Mouse (Mus musculus) hindbrain, postnatal 0 days (tissue): ENCODE data around the gene Glipr1. TPM values are rescaled to one million over a fixed set of nuclear protein-coding genes. Genes with fewer than 3 reads are reported as not detected.

Source experiments
- ATAC-seq: fragments of 200-750 bp; cut with Nextera tagmentation; 2 replicates; pipeline ENCODE4 v1.8.0; 2017; ENCODE audit warnings: mild to moderate bottlenecking, moderate TSS enrichment, moderate library complexity
- DNase-seq: peaks from one replicate; pipeline ENCODE4 v3.0.0-alpha.2; 2015; ENCODE audit warnings: low spot score
- H3K27ac ChIP-seq: fragments of 300-500 bp; sonication (generic); 2 replicates; pipeline ENCODE4 v1.5.1; 2014; ENCODE audit warnings: mild to moderate bottlenecking
- H3K27me3 ChIP-seq: fragments of 300-500 bp; sonication (generic); 2 replicates; pipeline ENCODE4 v1.6.1; 2014; ENCODE audit warnings: low read length, mixed read lengths; ENCODE audit not compliant: insufficient read depth
- H3K36me3 ChIP-seq: fragments of 300-500 bp; sonication (generic); 2 replicates; pipeline ENCODE4 v1.6.1; 2014; ENCODE audit warnings: low read length, mixed read lengths; ENCODE audit not compliant: insufficient read depth
- H3K4me1 ChIP-seq: fragments of 300-500 bp; sonication (generic); 2 replicates; pipeline ENCODE4 v1.6.1; 2014; ENCODE audit warnings: antibody characterized with exemption, low read length, mixed read lengths; ENCODE audit not compliant: insufficient read depth
- H3K4me2 ChIP-seq: fragments of 300-500 bp; sonication (generic); 2 replicates; pipeline ENCODE4 v1.6.1; 2014; ENCODE audit warnings: low read depth, mild to moderate bottlenecking, low read length, moderate library complexity, mixed read lengths
- H3K4me3 ChIP-seq: fragments of 300-500 bp; sonication (generic); 2 replicates; pipeline ENCODE4 v1.5.1; 2014; ENCODE audit warnings: low read length
- H3K9ac ChIP-seq: fragments of 300-500 bp; sonication (generic); replicated peaks from 2 replicates; pipeline ENCODE4 v1.6.1; 2014; ENCODE audit warnings: mild to moderate bottlenecking, low read length, moderate library complexity, mixed read lengths
- H3K9me3 ChIP-seq: fragments of 300-500 bp; sonication (generic); 2 replicates; pipeline ENCODE4 v1.6.1; 2016; ENCODE audit warnings: low read length, mixed read lengths
- CTCF ChIP-seq: IDR thresholded peaks from 2 replicates; pipeline ENCODE4 v1.5.1; 2016; ENCODE audit warnings: antibody characterized with exemption, control low read depth, low read depth
- WGBS: fragments of 180-500 bp; shearing (Covaris S2); extraction: QIAGEN DNeasy Blood & Tissue Kit; methylation state at CpG from one replicate; pipeline ENCODE4 v1.1.7; 2014; 5-methylcytosine and 5-hydroxymethylcytosine counted together
- polyA plus RNA-seq: library from polyadenylated mRNA; unstranded; fragments of >200 nt; fragmentation: Nextera tagmentation; extraction: Ambion mirVana; gene quantifications from 2 replicates; pipeline ENCODE4 v1.2.1, GENCODE M21; 2015
- total RNA-seq: library from RNA; depleted of rRNA; stranded (reverse); fragments of >200 nt; gene quantifications from 2 replicates; pipeline ENCODE4 v1.2.3, GENCODE M21; 2014

The Glipr1 gene
- total and polyA plus RNA-seq, 2 experiments from 2014 or later, result 0.75 TPM; not detected in 1

DNA sequence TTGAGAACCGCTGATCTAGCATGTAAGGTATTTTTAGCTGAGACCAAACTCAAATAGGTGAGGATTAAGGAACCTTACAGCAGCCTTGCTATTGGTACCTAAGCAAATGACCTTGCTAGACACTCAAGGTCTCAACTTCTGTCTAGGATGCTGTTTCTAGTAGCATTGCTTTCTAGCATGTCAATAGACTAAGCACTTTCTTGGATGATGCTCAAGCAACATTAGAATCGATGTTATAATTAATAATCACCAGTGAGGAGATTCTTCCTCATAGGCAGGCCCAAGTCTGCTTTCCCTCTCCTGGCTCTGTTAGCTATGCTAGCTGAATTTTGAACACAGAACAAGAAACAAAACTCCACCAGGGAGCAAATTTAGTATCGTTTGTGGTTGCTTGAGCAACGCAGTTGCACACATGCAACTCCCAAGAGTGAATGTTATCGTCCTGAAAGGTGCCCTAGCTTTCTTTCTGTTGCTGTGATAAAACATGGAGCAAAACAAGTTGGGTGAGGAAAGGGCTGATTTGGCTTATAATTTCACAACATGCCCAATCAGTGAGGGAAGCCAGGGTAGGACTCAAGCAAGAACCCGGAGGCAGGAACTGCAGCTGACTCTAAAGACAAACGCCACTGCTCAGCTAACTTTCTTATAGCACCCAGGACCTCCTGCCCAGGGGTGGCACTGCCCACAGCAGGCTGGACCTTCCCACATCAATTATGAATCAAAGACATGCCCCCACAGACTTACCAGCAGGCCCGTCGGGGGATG is 493 bp downstream of the Glipr1 start:
- Histone ChIP-seq H3K27me3 (no peaks in the 10 kb centered on the region), H3K4me2 (no peak overlapping the region), H3K4me1 (no peaks in the 10 kb centered on the region), H3K36me3 (no peaks in the 10 kb centered on the region), H3K9me3 (no peaks in the 10 kb centered on the region), H3K27ac (no peak overlapping the region), H3K4me3 (no peak overlapping the region), H3K9ac (no peak overlapping the region)
- TF ChIP-seq CTCF, result no peak
- WGBS, result 85% methylated on average over 9 of the region's 9 CpGs
- DNase-seq (no peak), ATAC-seq (no peak)

- Histone ChIP-seq H3K36me3 (no peaks in the 10 kb centered on the region), H3K4me1 (no peaks in the 10 kb centered on the region), H3K27me3 (no peaks in the 10 kb centered on the region), H3K9ac (no peak overlapping the region), H3K4me2 (no peak overlapping the region), H3K9me3 (no peaks in the 10 kb centered on the region), H3K27ac (no peak overlapping the region), H3K4me3 (no peak overlapping the region)
- DNase-seq (no peak), ATAC-seq (no peak)
- no peak for TF ChIP-seq CTCF
- 87% methylated on average over 2 of the region's 2 CpGs for WGBS
Observed at GRCm38 (mm10) chr10:112001350-112001749, 1.1 kb downstream of the Glipr1 start.

- no peaks in the 10 kb centered on the region for H3K4me1 ChIP-seq
- H3K4me3 ChIP-seq, result no peak overlapping the region
- no peaks in the 10 kb centered on the region for H3K9me3 ChIP-seq
- no peak for TF ChIP-seq CTCF
- DNase-seq (no peak), ATAC-seq (no peak)
- no peak overlapping the region for H3K9ac ChIP-seq
- no peaks in the 10 kb centered on the region for H3K27me3 ChIP-seq
- H3K4me2 ChIP-seq, result no peak overlapping the region
- no peak overlapping the region for H3K27ac ChIP-seq
- WGBS, result 87% methylated on average over 5 of the region's 5 CpGs
- no peaks in the 10 kb centered on the region for H3K36me3 ChIP-seq
Observed at GRCm38 (mm10) chr10:112000568-112000967, 1.9 kb downstream of the Glipr1 start.

- TF ChIP-seq CTCF, result no peak
- 68% methylated on average over 3 of the region's 3 CpGs for WGBS
- Histone ChIP-seq H3K4me2 (no peak overlapping the region), H3K27ac (no peak overlapping the region), H3K9ac (no peak overlapping the region), H3K27me3 (no peaks in the 10 kb centered on the region), H3K4me1 (no peaks in the 10 kb centered on the region), H3K4me3 (no peak overlapping the region), H3K9me3 (no peaks in the 10 kb centered on the region), H3K36me3 (no peaks in the 10 kb centered on the region)
- DNase-seq, result no peak
- no peak for ATAC-seq
Observed at GRCm38 (mm10) chr10:111999765-112000164, 2.7 kb downstream of the Glipr1 start.

DNA sequence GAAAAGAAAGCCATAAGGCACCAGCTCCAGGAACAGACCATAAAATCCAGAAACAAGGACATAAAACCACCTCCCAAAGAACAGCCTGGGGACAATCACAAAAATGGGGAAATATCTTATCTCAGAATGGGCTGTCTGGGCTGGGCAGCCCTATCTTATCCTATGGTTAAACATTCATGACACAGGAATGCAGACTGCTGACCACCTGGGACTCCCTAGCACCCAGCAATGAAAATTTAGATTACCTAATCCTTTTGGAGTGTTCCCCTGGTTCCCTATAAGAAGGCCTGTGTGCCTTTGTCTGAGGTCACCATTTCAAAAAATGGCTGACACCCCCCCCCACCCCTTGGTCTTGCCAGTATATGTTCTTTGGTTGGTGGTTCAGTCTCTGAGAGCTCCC is 4.8 kb downstream of the Glipr1 start:
- H3K4me2 ChIP-seq, result no peak overlapping the region
- H3K9me3 ChIP-seq, result no peaks in the 10 kb centered on the region
- H3K4me1 ChIP-seq, result no peaks in the 10 kb centered on the region
- no peaks in the 10 kb centered on the region for H3K36me3 ChIP-seq
- no peak overlapping the region for H3K9ac ChIP-seq
- ATAC-seq, result no peak
- H3K4me3 ChIP-seq, result no peak overlapping the region
- TF ChIP-seq CTCF, result no peak
- DNase-seq, result no peak
- no peaks in the 10 kb centered on the region for H3K27me3 ChIP-seq
- H3K27ac ChIP-seq, result no peak overlapping the region

DNA sequence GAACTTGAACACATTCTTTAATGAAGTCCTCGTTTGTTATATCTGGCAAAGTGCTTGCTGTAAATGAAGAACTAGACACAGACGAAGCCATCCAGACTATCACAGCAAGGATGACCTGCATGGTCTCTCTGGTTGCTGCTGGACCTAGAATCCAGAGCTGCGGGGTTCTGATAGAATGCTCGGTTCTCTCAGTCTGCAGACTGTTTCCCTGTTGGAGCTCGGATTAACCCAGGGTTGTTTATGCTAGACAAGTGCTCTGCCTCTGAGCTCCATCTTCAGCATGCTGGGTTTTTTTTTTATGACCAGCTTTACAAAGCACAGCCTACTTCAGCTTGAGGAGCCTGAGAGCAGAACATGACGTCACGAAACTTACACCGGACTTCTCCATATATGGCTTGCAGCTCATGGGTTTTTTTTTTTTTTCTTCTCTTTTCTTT is 5.5 kb downstream of the Glipr1 start:
- Histone ChIP-seq H3K27me3 (no peaks in the 10 kb centered on the region), H3K36me3 (no peaks in the 10 kb centered on the region), H3K4me1 (no peaks in the 10 kb centered on the region), H3K9me3 (no peaks in the 10 kb centered on the region), H3K27ac (no peak overlapping the region), H3K4me3 (no peak overlapping the region), H3K4me2 (no peak overlapping the region), H3K9ac (no peak overlapping the region)
- 83% methylated on average over 8 of the region's 8 CpGs for WGBS
- no peak for ATAC-seq
- TF ChIP-seq CTCF, result no peak
- DNase-seq, result no peak

DNA sequence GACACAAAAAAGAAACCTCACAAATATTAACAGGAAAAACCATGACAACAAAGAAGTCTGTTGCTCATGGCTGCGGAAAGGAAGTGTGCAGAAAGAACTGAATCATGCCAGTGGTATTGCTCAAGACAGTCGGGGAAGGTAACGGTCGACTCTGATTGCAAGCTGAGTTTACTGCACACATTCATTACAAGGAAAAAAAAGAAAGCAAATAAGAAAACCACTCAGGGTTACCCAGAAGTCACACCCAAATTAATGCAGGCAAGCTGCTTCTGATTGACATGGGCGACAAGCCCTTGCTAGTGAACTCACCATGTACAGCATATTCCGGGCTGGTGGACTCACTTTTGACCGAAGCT is 5.9 kb downstream of the Glipr1 start:
- H3K27ac ChIP-seq, result no peak overlapping the region
- no peak for TF ChIP-seq CTCF
- DNase-seq (no peak), ATAC-seq (no peak)
- WGBS, result 90% methylated on average over 7 of the region's 7 CpGs
- no peaks in the 10 kb centered on the region for H3K27me3 ChIP-seq
- no peaks in the 10 kb centered on the region for H3K36me3 ChIP-seq
- no peak overlapping the region for H3K4me2 ChIP-seq
- no peak overlapping the region for H3K9ac ChIP-seq
- H3K9me3 ChIP-seq, result no peaks in the 10 kb centered on the region
- no peak overlapping the region for H3K4me3 ChIP-seq
- H3K4me1 ChIP-seq, result no peaks in the 10 kb centered on the region
